Mouse (Mus musculus) bone marrow macrophage, adult 2 months (primary cell): ENCODE measurements around the gene Zfp874a.
"Not testable (repeated sequence)": the region's sequence is repeated elsewhere in the genome, so short reads cannot be mapped to it uniquely, and the experiment has no call there.

Experiments used
- CTCF ChIP-seq: IDR thresholded peaks from 2 replicates; pipeline ENCODE4 v1.5.1; 2012; ENCODE audit warnings: low read depth, mild to moderate bottlenecking, low read length, moderate library complexity
- POLR2A ChIP-seq: IDR thresholded peaks from 2 replicates; pipeline ENCODE4 v1.6.1; 2012; ENCODE audit warnings: mild to moderate bottlenecking, low read depth, low read length, borderline replicate concordance

GRCm38 (mm10) chr13:67376255-67376654 lies 75.2 kb downstream of the Zfp874a start:
- not testable (repeated sequence) for TF ChIP-seq CTCF, POLR2A
